Mouse (Mus musculus) neural tube, embryonic 11.5 days (tissue): ENCODE measurements around the gene Bsdc1. TPM values are rescaled to one million over a fixed set of nuclear protein-coding genes. Genes with fewer than 3 reads are reported as not detected.
A peak's percentile ranks its signal among the peaks of the same experiment; 100 is the strongest.
"Not testable (repeated sequence)": the region's sequence is repeated elsewhere in the genome, so short reads cannot be mapped to it uniquely, and the experiment has no call there.

ENCODE experiments used
- ATAC-seq: fragments of 200-750 bp; cut with Nextera tagmentation; 2 replicates; pipeline ENCODE4 v1.8.0; 2017; ENCODE audit warnings: moderate number of reproducible peaks, mild to moderate bottlenecking, moderate TSS enrichment, moderate library complexity; ENCODE audit not compliant: insufficient read depth, low FRiP score, low TSS enrichment
- DNase-seq: peaks from one replicate; pipeline ENCODE4 v3.0.0-alpha.2; 2015; ENCODE audit warnings: low spot score
- H3K27ac ChIP-seq: fragments of 300-500 bp; sonication (generic); 2 replicates; pipeline ENCODE4 v1.5.1; 2014; ENCODE audit warnings: low read depth, mild to moderate bottlenecking, low read length
- H3K27me3 ChIP-seq: fragments of 300-500 bp; sonication (generic); 2 replicates; pipeline ENCODE4 v1.6.1; 2014; ENCODE audit warnings: mild to moderate bottlenecking, low read length, mixed read lengths; ENCODE audit not compliant: control insufficient read depth, insufficient read depth
- H3K36me3 ChIP-seq: fragments of 300-500 bp; sonication (generic); 2 replicates; pipeline ENCODE4 v1.6.1; 2014; ENCODE audit warnings: mild to moderate bottlenecking, low read length, moderate library complexity, mixed read lengths; ENCODE audit not compliant: control insufficient read depth, insufficient read depth
- H3K4me1 ChIP-seq: fragments of 300-500 bp; sonication (generic); 2 replicates; pipeline ENCODE4 v1.6.1; 2014; ENCODE audit warnings: low read length, mixed read lengths; ENCODE audit not compliant: control insufficient read depth, insufficient read depth
- H3K4me2 ChIP-seq: fragments of 300-500 bp; sonication (generic); 2 replicates; pipeline ENCODE4 v1.6.1; 2014; ENCODE audit warnings: low read depth, mild to moderate bottlenecking, moderate library complexity
- H3K4me3 ChIP-seq: fragments of 300-500 bp; sonication (generic); 2 replicates; pipeline ENCODE4 v1.5.1; 2014; ENCODE audit warnings: low read depth, low read length
- H3K9ac ChIP-seq: fragments of 300-500 bp; sonication (generic); 2 replicates; pipeline ENCODE4 v1.6.1; 2014; ENCODE audit warnings: mild to moderate bottlenecking, low read length
- H3K9me3 ChIP-seq: fragments of 300-500 bp; sonication (generic); 2 replicates; pipeline ENCODE4 v1.6.1; 2016; ENCODE audit warnings: low read length; ENCODE audit not compliant: control insufficient read depth
- WGBS: fragments of 180-500 bp; shearing (Covaris S2); extraction: QIAGEN DNeasy Blood & Tissue Kit; methylation state at CpG from one replicate; pipeline ENCODE4 v1.1.7; 2014; 5-methylcytosine and 5-hydroxymethylcytosine counted together
- polyA plus RNA-seq: library from polyadenylated mRNA; unstranded; fragments of >200 nt; fragmentation: Nextera tagmentation; extraction: Ambion mirVana; gene quantifications from 2 replicates; pipeline ENCODE4 v1.2.1, GENCODE M21; 2014

Bsdc1 gene
- polyA plus RNA-seq, 1 experiment from 2014 or later: 31.7 TPM

DNA sequence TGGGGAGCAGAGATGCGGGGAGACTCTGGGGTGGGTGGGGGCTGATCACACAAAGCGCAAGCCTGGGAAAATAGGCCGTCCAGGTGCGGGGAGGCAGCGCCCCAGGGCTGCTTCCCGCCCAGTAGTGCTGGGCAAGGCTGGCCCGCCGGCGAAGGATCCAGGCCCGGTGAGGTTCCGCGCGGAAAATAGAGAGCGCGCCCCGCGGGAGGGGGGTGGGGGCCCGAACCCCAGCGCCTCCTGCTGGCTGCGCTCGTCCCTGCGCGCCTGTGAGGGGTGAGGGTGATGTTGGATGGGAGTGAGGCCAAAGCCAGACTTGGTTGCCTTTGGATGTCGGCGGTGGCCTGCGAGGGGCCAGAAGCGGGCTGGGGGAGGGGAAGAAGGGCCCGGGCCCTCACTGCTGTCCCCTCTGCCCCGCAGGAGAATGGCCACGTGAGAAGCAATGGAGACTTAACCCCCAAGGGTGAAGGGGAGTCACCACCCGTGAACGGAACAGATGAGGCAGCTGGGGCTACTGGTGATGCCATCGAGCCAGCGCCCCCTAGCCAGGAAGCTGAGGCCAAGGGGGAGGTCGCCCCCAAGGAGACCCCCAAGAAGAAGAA is 53.0 kb downstream of the Bsdc1 start:
- Histone ChIP-seq H3K4me1 (peaks cover 23% of the 10 kb centered on the region), H3K4me3 (peak overlapping the region; percentile 72), H3K4me2 (peak overlapping the region; percentile 65), H3K27ac (peak overlapping the region; percentile 96), H3K27me3 (no peaks in the 10 kb centered on the region), H3K36me3 (peaks cover 7% of the 10 kb centered on the region), H3K9me3 (no peaks in the 10 kb centered on the region), H3K9ac (peak overlapping the region; percentile 100)
- WGBS: under 1% methylated on average over 27 of the region's 35 CpGs
- DNase-seq (peak; percentile 84), ATAC-seq (peak; percentile 29)

DNA sequence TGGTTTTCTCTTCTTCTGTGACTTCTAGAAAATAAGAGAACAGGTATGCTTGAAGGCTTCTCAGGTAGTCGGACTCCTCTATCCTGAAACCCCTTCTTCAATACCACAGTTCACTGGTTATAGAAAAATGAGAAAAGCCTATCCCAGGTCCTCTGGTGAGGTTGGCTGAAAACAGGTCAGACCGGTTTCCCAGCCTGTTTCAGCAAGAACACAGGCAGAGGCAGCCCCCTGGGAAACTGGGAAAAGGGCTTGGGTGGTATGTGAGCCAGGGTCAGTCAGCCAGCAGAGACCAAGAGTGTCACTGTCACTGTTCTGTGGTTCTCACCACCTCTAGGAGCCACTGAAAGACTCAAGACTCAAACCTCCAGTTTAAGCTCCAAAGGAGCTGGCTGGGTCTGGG is 55.5 kb downstream of the Bsdc1 start:
- ATAC-seq (no peak), DNase-seq (no peak)
- H3K27me3 ChIP-seq: no peaks in the 10 kb centered on the region
- H3K36me3 ChIP-seq: peaks cover 15% of the 10 kb centered on the region
- no peak overlapping the region for H3K9ac ChIP-seq
- H3K9me3 ChIP-seq: no peaks in the 10 kb centered on the region
- no peak overlapping the region for H3K27ac ChIP-seq
- H3K4me1 ChIP-seq: peaks cover 8% of the 10 kb centered on the region
- no peak overlapping the region for H3K4me3 ChIP-seq
- H3K4me2 ChIP-seq: no peak overlapping the region
- WGBS: 52% methylated on average over 2 of the region's 2 CpGs

GRCm38 (mm10) chr4:129518519-129518918 is 57.1 kb downstream of the Bsdc1 start:
- H3K36me3 ChIP-seq: peaks cover 26% of the 10 kb centered on the region

GRCm38 (mm10) chr4:129525338-129525737 is 64.0 kb downstream of the Bsdc1 start:
- H3K9me3 ChIP-seq: no peaks in the 10 kb centered on the region
- H3K4me2 ChIP-seq: no peak overlapping the region
- no peaks in the 10 kb centered on the region for H3K27me3 ChIP-seq
- peaks cover 38% of the 10 kb centered on the region for H3K36me3 ChIP-seq
- 97% methylated on average over 5 of the region's 5 CpGs for WGBS
- H3K4me3 ChIP-seq: no peak overlapping the region
- H3K9ac ChIP-seq: no peak overlapping the region
- ATAC-seq: no peak
- no peaks in the 10 kb centered on the region for H3K4me1 ChIP-seq
- no peak for DNase-seq
- H3K27ac ChIP-seq: no peak overlapping the region

More at GRCm38 (mm10) chr4:129518519-129518918, 57.1 kb downstream of the Bsdc1 start:
- Histone ChIP-seq H3K4me2 (no peak overlapping the region), H3K4me1 (peaks cover 3% of the 10 kb centered on the region; the same call in 1 of the 2 replicates), H3K9me3 (no peaks in the 10 kb centered on the region), H3K9ac (no peak overlapping the region), H3K4me3 (no peak overlapping the region), H3K27me3 (no peaks in the 10 kb centered on the region), H3K27ac (no peak overlapping the region)
- no peak for ATAC-seq
- WGBS: 94% methylated on average over 8 of the region's 8 CpGs
- no peak for DNase-seq

GRCm38 (mm10) chr4:129525889-129526288 is 64.5 kb downstream of the Bsdc1 start:
- peaks cover 40% of the 10 kb centered on the region for H3K36me3 ChIP-seq
- H3K27me3 ChIP-seq: no peaks in the 10 kb centered on the region
- H3K27ac ChIP-seq: no peak overlapping the region
- H3K4me2 ChIP-seq: no peak overlapping the region
- H3K4me1 ChIP-seq: no peaks in the 10 kb centered on the region
- no peak overlapping the region for H3K9ac ChIP-seq
- no peaks in the 10 kb centered on the region for H3K9me3 ChIP-seq
- 88% methylated on average over 3 of the region's 3 CpGs for WGBS
- ATAC-seq: no peak
- DNase-seq: no peak
- no peak overlapping the region for H3K4me3 ChIP-seq

DNA sequence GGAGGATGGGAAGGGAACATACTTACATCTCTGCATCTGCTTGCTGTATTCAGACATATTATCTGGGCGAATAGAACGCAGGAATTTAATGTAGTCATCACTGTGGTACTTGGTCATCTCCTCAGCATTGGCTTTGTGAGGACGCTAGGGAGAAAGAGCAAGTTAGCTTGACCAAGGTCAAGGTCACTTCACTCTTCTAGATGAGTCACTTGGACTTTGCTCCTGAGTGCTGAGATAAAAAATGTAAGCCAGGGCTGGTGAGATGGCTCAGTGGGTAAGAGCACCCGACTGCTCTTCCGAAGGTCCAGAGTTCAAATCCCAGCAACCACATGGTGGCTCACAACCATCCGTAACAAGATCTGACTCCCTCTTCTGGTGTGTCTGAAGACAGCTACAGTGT is 67.5 kb downstream of the Bsdc1 start:
- H3K9ac ChIP-seq, H3K9me3 ChIP-seq, ATAC-seq, H3K4me1 ChIP-seq, H3K27me3 ChIP-seq, H3K4me3 ChIP-seq, H3K4me2 ChIP-seq, DNase-seq, H3K27ac ChIP-seq: not testable (repeated sequence)
- peaks cover 29% of the 10 kb centered on the region for H3K36me3 ChIP-seq
- 93% methylated on average over 5 of the region's 6 CpGs for WGBS

Other genes starting within 250 kb of the Bsdc1 start
- 3.9 and 4.3 TPM in 2 replicates for gene C77080, start 200.2 kb upstream of the Bsdc1 start, polyA plus RNA-seq
- gene Sync, start 174.0 kb upstream of the Bsdc1 start, polyA plus RNA-seq: 1.3 and 1.6 TPM in 2 replicates
- 483 and 511 TPM in 2 replicates for gene Rbbp4, start 126.2 kb upstream of the Bsdc1 start, polyA plus RNA-seq
- gene Zbtb8os, start 125.9 kb upstream of the Bsdc1 start, polyA plus RNA-seq: 36.7 and 42.4 TPM in 2 replicates
- 6.7 and 7.4 TPM in 2 replicates for gene Zbtb8a, start 83.5 kb upstream of the Bsdc1 start, polyA plus RNA-seq
- gene Zbtb8b, start 20.7 kb upstream of the Bsdc1 start, polyA plus RNA-seq: 2.1 and 2.6 TPM in 2 replicates
- not detected in 2 replicates for gene Tssk3, start 29.4 kb downstream of the Bsdc1 start, polyA plus RNA-seq
- gene Fam229a, start 29.6 kb downstream of the Bsdc1 start, polyA plus RNA-seq: not detected in 2 replicates
- 1,866 and 1,920 TPM in 2 replicates for gene Marcksl1, start 52.0 kb downstream of the Bsdc1 start, polyA plus RNA-seq
- 243 and 258 TPM in 2 replicates for gene Hdac1, start 81.1 kb downstream of the Bsdc1 start, polyA plus RNA-seq
- gene Lck, start 112.1 kb downstream of the Bsdc1 start, polyA plus RNA-seq: 6.3 and 7.0 TPM in 2 replicates
- 1.1 and 1.3 TPM in 2 replicates for gene Fam167b, start 117.0 kb downstream of the Bsdc1 start, polyA plus RNA-seq
- gene Eif3i, start 139.1 kb downstream of the Bsdc1 start, polyA plus RNA-seq: 274 and 291 TPM in 2 replicates
- gene Tmem234, start 139.1 kb downstream of the Bsdc1 start, polyA plus RNA-seq: 187 and 192 TPM in 2 replicates
- 2.6 and 4.5 TPM in 2 replicates for gene Dcdc2b, start 152.7 kb downstream of the Bsdc1 start, polyA plus RNA-seq
- 25.7 and 30.2 TPM in 2 replicates for gene Iqcc, start 157.5 kb downstream of the Bsdc1 start, polyA plus RNA-seq
- gene Ccdc28b, start 162.4 kb downstream of the Bsdc1 start, polyA plus RNA-seq: 65.9 and 69.4 TPM in 2 replicates
- gene Txlna, start 179.5 kb downstream of the Bsdc1 start, polyA plus RNA-seq: 104 and 108 TPM in 2 replicates
- 14.0 and 15.7 TPM in 2 replicates for gene Kpna6, start 211.2 kb downstream of the Bsdc1 start, polyA plus RNA-seq
- gene Tmem39b, start 235.3 kb downstream of the Bsdc1 start, polyA plus RNA-seq: 32.4 and 34.1 TPM in 2 replicates